Mouse (Mus musculus): Measurements from ENCODE around the gene Rnf180. TPM values are rescaled to one million over a fixed set of nuclear protein-coding genes. Genes with fewer than 3 reads are reported as not detected.

The Rnf180 gene
- total and polyA plus RNA-seq, 3 experiments, result 0.13 to 0.66 TPM; not detected in 1

GRCm38 (mm10) chr13:105250264-105250663 lies 44.4 kb downstream of the Rnf180 start:
- Histone ChIP-seq H3K4me1 (ENCODE audit: control insufficient read depth in 1 of 2, insufficient read depth in 2 of 2) (peaks cover 0 to 10% of the 10 kb centered on the region in 2 experiments; a peak in 1 of 4 replicates), H3K9ac (ENCODE audit: insufficient read depth, low read depth) (no peak overlapping the region), H3K27me3 (replicated peaks) (no peaks in the 10 kb centered on the region), H3K79me2 (replicated peaks; ENCODE audit: control insufficient read depth, extremely low read depth, insufficient read depth, poor library complexity, severe bottlenecking) (no peaks in the 10 kb centered on the region), H3K9me3 (replicated peaks; ENCODE audit: low read length) (no peaks in the 10 kb centered on the region), H3K4me2 (ENCODE audit: insufficient read depth, low read depth, poor library complexity, severe bottlenecking) (no peak overlapping the region), H3K36me3 (replicated peaks in 1 of 2; ENCODE audit: control insufficient read depth in 1 of 2, insufficient read depth in 1 of 2, low read length in 1 of 2) (no peaks in the 10 kb centered on the region), H3K27ac (ENCODE audit: insufficient read depth, low read depth) (no peak overlapping the region), H3K4me3 (replicated peaks in 1 of 3; ENCODE audit: low read depth in 2 of 3, low read length in 2 of 3, poor library complexity in 1 of 3) (no peak overlapping the region)
- TF ChIP-seq POLR2AphosphoS2 (IDR thresholded peaks at IDR 0.05; ENCODE audit: low read depth, low read length) (no peak), EP300 (IDR thresholded peaks at IDR 0.05; ENCODE audit: low read length) (no peak), CHD2 (IDR thresholded peaks at IDR 0.05; ENCODE audit: low read length) (no peak), ZC3H11A (IDR thresholded peaks at IDR 0.05; ENCODE audit: low read depth, low read length) (no peak), TCF12 (IDR thresholded peaks at IDR 0.05; ENCODE audit: low read depth, low read length) (no peak), USF2 (conservative IDR thresholded peaks at IDR 0.05; ENCODE audit: low read depth, low read length) (no peak), USF1 (IDR thresholded peaks at IDR 0.05; ENCODE audit: low read depth, low read length) (no peak), MEF2A (IDR thresholded peaks at IDR 0.05; ENCODE audit: borderline replicate concordance, low read depth, low read length) (no peak), NELFE (IDR thresholded peaks at IDR 0.05; ENCODE audit: low read depth, low read length) (no peak), SMC3 (IDR thresholded peaks at IDR 0.05; ENCODE audit: low read depth, low read length) (no peak)
- in situ Hi-C loops (cut with MboI; ENCODE audit: low pct_ligation_motif_present, low pct_unique_long_range_greater_than_20kb, low sequenced_read_pairs) (no loop called here), dilution Hi-C loops (cut with MboI; ENCODE audit: extremely low pct_ligation_motif_present, extremely low pct_unique_long_range_greater_than_20kb, low sequenced_read_pairs) (no loop called here)
- no peak for DNase-seq (ENCODE audit: extremely low read depth)

GRCm38 (mm10) chr13:105249599-105249998 lies 45.0 kb downstream of the Rnf180 start:
- H3K79me2 ChIP-seq (replicated peaks; ENCODE audit: control insufficient read depth, extremely low read depth, insufficient read depth, poor library complexity, severe bottlenecking), result no peaks in the 10 kb centered on the region
- TF ChIP-seq TCF12 (IDR thresholded peaks at IDR 0.05; ENCODE audit: low read depth, low read length) (no peak), POLR2AphosphoS2 (IDR thresholded peaks at IDR 0.05; ENCODE audit: low read depth, low read length) (no peak), CHD1 (IDR thresholded peaks at IDR 0.05; ENCODE audit: low read depth, low read length) (no peak), GABPA (IDR thresholded peaks at IDR 0.05; ENCODE audit: insufficient replicate concordance, low read depth, low read length) (no peak), CHD2 (IDR thresholded peaks at IDR 0.05; ENCODE audit: low read length) (no peak)
- no peak overlapping the region for H3K27ac ChIP-seq (ENCODE audit: insufficient read depth, low read depth)
- no peak overlapping the region for H3K4me2 ChIP-seq (ENCODE audit: insufficient read depth, low read depth, poor library complexity, severe bottlenecking)
- no peak overlapping the region for H3K9ac ChIP-seq (ENCODE audit: insufficient read depth, low read depth)
- H3K27me3 ChIP-seq (replicated peaks), result no peaks in the 10 kb centered on the region
- H3K4me1 ChIP-seq (ENCODE audit: control insufficient read depth in 1 of 2, insufficient read depth in 2 of 2), result peaks cover 0 to 10% of the 10 kb centered on the region in 2 experiments; a peak in 1 of 4 replicates
- no peak for DNase-seq (ENCODE audit: extremely low read depth)
- H3K9me3 ChIP-seq (replicated peaks; ENCODE audit: low read length), result no peaks in the 10 kb centered on the region
- no peaks in the 10 kb centered on the region for H3K36me3 ChIP-seq (replicated peaks in 1 of 2; ENCODE audit: control insufficient read depth in 1 of 2, insufficient read depth in 1 of 2, low read length in 1 of 2)
- in situ Hi-C loops (cut with MboI; ENCODE audit: low pct_ligation_motif_present, low pct_unique_long_range_greater_than_20kb, low sequenced_read_pairs), result no loop called here
- no peak overlapping the region for H3K4me3 ChIP-seq (replicated peaks in 1 of 3; ENCODE audit: low read depth in 2 of 3, low read length in 2 of 3, poor library complexity in 1 of 3)
- dilution Hi-C loops (cut with MboI; ENCODE audit: extremely low pct_ligation_motif_present, extremely low pct_unique_long_range_greater_than_20kb, low sequenced_read_pairs), result no loop called here

DNA sequence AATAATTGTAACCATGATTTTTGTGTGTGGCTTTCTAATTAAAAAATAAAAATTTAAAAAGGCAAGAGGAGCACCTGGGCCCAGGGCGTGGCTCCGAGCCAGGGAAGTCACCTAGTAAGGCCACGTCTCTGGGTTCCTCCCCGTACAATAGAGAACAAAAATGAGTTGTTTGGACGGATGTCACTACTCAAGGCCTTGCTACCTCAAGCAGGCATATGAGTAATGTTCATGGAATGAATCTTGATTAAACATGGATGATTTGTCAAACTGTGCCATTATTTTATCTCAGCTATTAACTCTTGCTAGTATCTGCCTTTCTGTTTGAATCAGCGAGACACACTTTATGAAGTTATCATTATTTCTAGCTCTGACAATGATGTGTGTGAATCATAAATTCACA lies 46.9 kb downstream of the Rnf180 start:
- TF ChIP-seq MYC (IDR thresholded peaks at IDR 0.05; ENCODE audit: low read depth, low read length) (no peak), POLR2AphosphoS2 (IDR thresholded peaks at IDR 0.05; ENCODE audit: low read depth, low read length) (no peak), CHD2 (IDR thresholded peaks at IDR 0.05; ENCODE audit: low read length) (no peak), ZC3H11A (IDR thresholded peaks at IDR 0.05; ENCODE audit: low read depth, low read length) (no peak), JUN (IDR thresholded peaks at IDR 0.05; ENCODE audit: insufficient read depth, low read depth, low read length) (no peak), USF2 (conservative IDR thresholded peaks at IDR 0.05; ENCODE audit: low read depth, low read length) (no peak), RCOR1 (conservative IDR thresholded peaks at IDR 0.05; ENCODE audit: low read depth, low read length) (no peak), E2F4 (IDR thresholded peaks at IDR 0.05; ENCODE audit: insufficient replicate concordance, low read depth, low read length) (no peak), USF1 (IDR thresholded peaks at IDR 0.05; ENCODE audit: low read depth, low read length) (no peak), HCFC1 (IDR thresholded peaks at IDR 0.05; ENCODE audit: low read depth, low read length) (no peak), KAT2A (IDR thresholded peaks at IDR 0.05; ENCODE audit: insufficient replicate concordance, low read length) (no peak), MEF2A (IDR thresholded peaks at IDR 0.05; ENCODE audit: borderline replicate concordance, low read depth, low read length) (no peak), GABPA (IDR thresholded peaks at IDR 0.05; ENCODE audit: insufficient replicate concordance, low read depth, low read length) (no peak), BHLHE40 (IDR thresholded peaks at IDR 0.05; ENCODE audit: low read depth, low read length) (no peak), ZKSCAN1 (IDR thresholded peaks at IDR 0.05; ENCODE audit: borderline replicate concordance, low read depth, low read length) (no peak)
- Histone ChIP-seq H3K36me3 (replicated peaks in 1 of 2; ENCODE audit: control insufficient read depth in 1 of 2, insufficient read depth in 1 of 2, low read length in 1 of 2) (no peaks in the 10 kb centered on the region), H3K79me2 (replicated peaks; ENCODE audit: control insufficient read depth, extremely low read depth, insufficient read depth, poor library complexity, severe bottlenecking) (no peaks in the 10 kb centered on the region), H3K4me3 (replicated peaks in 1 of 3; ENCODE audit: low read depth in 2 of 3, low read length in 2 of 3, poor library complexity in 1 of 3) (no peak overlapping the region), H3K4me1 (ENCODE audit: control insufficient read depth in 1 of 2, insufficient read depth in 2 of 2) (peaks cover 0 to 10% of the 10 kb centered on the region in 2 experiments; a peak in 1 of 4 replicates), H3K27me3 (replicated peaks) (no peaks in the 10 kb centered on the region), H3K9ac (ENCODE audit: insufficient read depth, low read depth) (no peak overlapping the region), H3K4me2 (ENCODE audit: insufficient read depth, low read depth, poor library complexity, severe bottlenecking) (no peak overlapping the region), H3K27ac (ENCODE audit: insufficient read depth, low read depth) (no peak overlapping the region), H3K9me3 (replicated peaks; ENCODE audit: low read length) (no peaks in the 10 kb centered on the region)
- in situ Hi-C loops (cut with MboI; ENCODE audit: low pct_ligation_motif_present, low pct_unique_long_range_greater_than_20kb, low sequenced_read_pairs), result no loop called here
- dilution Hi-C loops (cut with MboI; ENCODE audit: extremely low pct_ligation_motif_present, extremely low pct_unique_long_range_greater_than_20kb, low sequenced_read_pairs), result no loop called here
- no peak for DNase-seq (ENCODE audit: extremely low read depth)
